Mouse (Mus musculus): Measurements from ENCODE around the gene Adgrf1.

GRCm38 (mm10) chr17:43245364-43245763 lies 24.8 kb upstream of the Adgrf1 start:
- TF ChIP-seq CTCF (IDR thresholded peaks at IDR 0.05; ENCODE audit: low read depth, low read length), result no peak
- no peak for TF ChIP-seq POLR2A (IDR thresholded peaks at IDR 0.05; ENCODE audit: borderline replicate concordance, low read depth, low read length)
